Mouse (Mus musculus): ENCODE data around the gene Kcnj9.

- no peak for TF ChIP-seq POLR2A (IDR thresholded peaks at IDR 0.05; ENCODE audit: low read depth, low read length)
- no peak for TF ChIP-seq CTCF (IDR thresholded peaks at IDR 0.05; ENCODE audit: extremely low read depth, insufficient read depth, insufficient read length, insufficient replicate concordance)
These were observed 20.7 kb downstream of the Kcnj9 start for GRCm38 (mm10) chr1:172308409-172308808.

Measured in spleen, adult 2 months (tissue).